Mouse (Mus musculus): ENCODE results near the gene Pnkp.

GRCm38 (mm10) chr7:44868919-44869696 is 12.2 kb downstream of the Pnkp start:
- TF ChIP-seq POLR2A (IDR thresholded peaks at IDR 0.05; ENCODE audit: extremely low read depth, insufficient read depth, low read length) (no peak), CTCF (IDR thresholded peaks at IDR 0.05; ENCODE audit: low read depth, low read length) (no peak)
